Mouse (Mus musculus): Measurements from ENCODE around the gene Rab4a. TPM values are rescaled to one million over a fixed set of nuclear protein-coding genes. Genes with fewer than 3 reads are reported as not detected.

The Rab4a gene
- total and polyA plus RNA-seq, 3 experiments: 22.2 to 44.6 TPM; not detected in 1

GRCm38 (mm10) chr8:123797928-123798327 lies 7.9 kb upstream of the Rab4a start:
- Histone ChIP-seq H3K27ac (ENCODE audit: control insufficient read depth, low read depth, low read length) (peak overlapping the region; percentile 92), H3K79me2 (ENCODE audit: control insufficient read depth, insufficient read depth, low read length, poor library complexity) (no peaks in the 10 kb centered on the region; the same call in 1 of the 2 replicates), H3K9me3 (replicated peaks; ENCODE audit: insufficient read depth, low read length) (no peaks in the 10 kb centered on the region), H3K4me1 (ENCODE audit: control insufficient read depth in 1 of 2, insufficient read depth in 2 of 2, low read length in 2 of 2) (peaks cover 28 to 29% of the 10 kb centered on the region in 2 experiments), H3K36me3 (ENCODE audit: control insufficient read depth in 1 of 2, insufficient read depth in 2 of 2, low read length in 2 of 2) (peaks cover 0 to 27% of the 10 kb centered on the region in 2 experiments; a peak in 2 of 4 replicates), H3K9ac (ENCODE audit: control insufficient read depth, low read depth, low read length, poor library complexity, severe bottlenecking) (peak overlapping the region; percentile 45), H3K4me3 (ENCODE audit: control insufficient read depth in 1 of 2, insufficient read depth in 1 of 2, low read depth in 2 of 2, low read length in 2 of 2) (peak overlapping the region; percentile 16 to 25), H3K27me3 (ENCODE audit: control insufficient read depth in 1 of 2, insufficient read depth in 2 of 2, low read length in 2 of 2) (no peaks in the 10 kb centered on the region)
- peak; percentile 97 for DNase-seq (ENCODE audit: low read depth, low spot score)
- TF ChIP-seq MAFK (IDR thresholded peaks at IDR 0.05; ENCODE audit: borderline replicate concordance, low read depth, low read length): no peak
- TF ChIP-seq ZNF384 (IDR thresholded peaks at IDR 0.05; ENCODE audit: low read depth, low read length): no peak
- TF ChIP-seq MEF2A (IDR thresholded peaks at IDR 0.05; ENCODE audit: extremely low read depth, insufficient replicate concordance, low read depth, low read length, poor library complexity, severe bottlenecking): no peak
- no peak; a peak in 1 of 6 replicates for TF ChIP-seq CTCF (IDR thresholded peaks at IDR 0.05 in 2 of 3, conservative IDR thresholded peaks at IDR 0.05 in 1 of 3; ENCODE audit: control insufficient read depth in 1 of 3, insufficient read depth in 1 of 3, low read depth in 2 of 3, low read length in 3 of 3, poor library complexity in 1 of 3, severe bottlenecking in 1 of 3)
- TF ChIP-seq MAX (IDR thresholded peaks at IDR 0.05; ENCODE audit: low read length): peak; percentile 73
- TF ChIP-seq ELF1 (IDR thresholded peaks at IDR 0.05; ENCODE audit: low read depth, low read length): no peak; the same call in 1 of the 2 replicates
- TF ChIP-seq POLR2A (IDR thresholded peaks at IDR 0.05; ENCODE audit: control insufficient read depth in 1 of 2, insufficient read depth in 1 of 2, low read depth in 1 of 2, low read length in 2 of 2, poor library complexity in 1 of 2): peak in 1 of 2 experiments; percentile 64; a peak in 1 of 4 replicates
- no peak for TF ChIP-seq USF2 (IDR thresholded peaks at IDR 0.05; ENCODE audit: borderline replicate concordance in 1 of 2, insufficient read depth in 1 of 2, low read depth in 1 of 2, low read length in 2 of 2)
- TF ChIP-seq SMC3 (IDR thresholded peaks at IDR 0.05; ENCODE audit: low read depth, low read length): no peak
- TF ChIP-seq POLR2AphosphoS2 (IDR thresholded peaks at IDR 0.05; ENCODE audit: low read length): peak; percentile 65
- peak; percentile 68 for TF ChIP-seq MXI1 (IDR thresholded peaks at IDR 0.05; ENCODE audit: low read depth, low read length)
- TF ChIP-seq E2F4 (IDR thresholded peaks at IDR 0.05; ENCODE audit: borderline replicate concordance, low read depth, low read length): no peak
- TF ChIP-seq BHLHE40 (IDR thresholded peaks at IDR 0.05; ENCODE audit: borderline replicate concordance, low read depth, low read length): peak; percentile 68; the same call in 1 of the 2 replicates
- peak; percentile 95 for TF ChIP-seq TAL1 (IDR thresholded peaks at IDR 0.05; ENCODE audit: low read length)
- TF ChIP-seq GATA1 (IDR thresholded peaks at IDR 0.05; ENCODE audit: low read depth, low read length): peak; percentile 95
- no peak for TF ChIP-seq KAT2A (conservative IDR thresholded peaks at IDR 0.05; ENCODE audit: low read depth, low read length)
- no peak for TF ChIP-seq ZKSCAN1 (IDR thresholded peaks at IDR 0.05; ENCODE audit: low read depth, low read length)
- 0 out of 2 replicates have a peak, but pooled peaks have one; percentile 15 for TF ChIP-seq NRF1 (IDR thresholded peaks at IDR 0.05; ENCODE audit: insufficient read depth, low read depth, low read length, poor library complexity, severe bottlenecking)
- TF ChIP-seq TBP (IDR thresholded peaks at IDR 0.05; ENCODE audit: low read depth, low read length): no peak
- peak; percentile 59 for TF ChIP-seq MYC (IDR thresholded peaks at IDR 0.05; ENCODE audit: low read depth, low read length)
- TF ChIP-seq ZMIZ1 (IDR thresholded peaks at IDR 0.05; ENCODE audit: low read depth, low read length): peak; percentile 21; the same call in 1 of the 2 replicates
- TF ChIP-seq EP300 (IDR thresholded peaks at IDR 0.05; ENCODE audit: low read depth in 1 of 2, low read length in 2 of 2): peak; percentile 96 to 97
- TF ChIP-seq ETS1 (IDR thresholded peaks at IDR 0.05; ENCODE audit: low read depth, low read length): peak; percentile 95
- no peak for TF ChIP-seq POLR2AphosphoS5 (IDR thresholded peaks at IDR 0.05; ENCODE audit: borderline replicate concordance, low read depth, low read length)
- TF ChIP-seq JUND (IDR thresholded peaks at IDR 0.05; ENCODE audit: low read depth, low read length): peak; percentile 79
- peak; percentile 71; the same call in 1 of the 2 replicates for TF ChIP-seq NELFE (IDR thresholded peaks at IDR 0.05; ENCODE audit: low read depth, low read length)
- TF ChIP-seq CHD2 (IDR thresholded peaks at IDR 0.05; ENCODE audit: low read length): peak; percentile 38
- peak; percentile 79 for TF ChIP-seq SIN3A (IDR thresholded peaks at IDR 0.05; ENCODE audit: low read length)
- no peak for TF ChIP-seq CHD1 (IDR thresholded peaks at IDR 0.05; ENCODE audit: low read depth, low read length)
- no peak for TF ChIP-seq RAD21 (IDR thresholded peaks at IDR 0.05; ENCODE audit: low read depth, low read length)
- TF ChIP-seq UBTF (IDR thresholded peaks at IDR 0.05; ENCODE audit: borderline replicate concordance, insufficient read depth, low read depth, low read length): no peak
- no peak for TF ChIP-seq GABPA (IDR thresholded peaks at IDR 0.05; ENCODE audit: low read depth, low read length)
- TF ChIP-seq MYB (IDR thresholded peaks at IDR 0.05; ENCODE audit: low read depth, low read length): peak; percentile 89
- TF ChIP-seq ZC3H11A (IDR thresholded peaks at IDR 0.05; ENCODE audit: low read depth, low read length): peak; percentile 23; the same call in 1 of the 2 replicates
- TF ChIP-seq HCFC1 (IDR thresholded peaks at IDR 0.05; ENCODE audit: low read depth, low read length): 0 out of 2 replicates have a peak, but pooled peaks have one; percentile 12
- peak; percentile 80 for TF ChIP-seq MAZ (IDR thresholded peaks at IDR 0.05; ENCODE audit: low read depth, low read length)
- TF ChIP-seq TCF12 (IDR thresholded peaks at IDR 0.05; ENCODE audit: low read depth, low read length): peak; percentile 96
